Mouse (Mus musculus) intestine, embryonic 16.5 days (tissue): Measurements from ENCODE around the gene Wdr34. TPM values are rescaled to one million over a fixed set of nuclear protein-coding genes. Genes with fewer than 3 reads are reported as not detected.

ENCODE experiments used
- ATAC-seq: fragments of 200-750 bp; cut with Nextera tagmentation; 2 replicates; pipeline ENCODE4 v1.8.0; 2017; ENCODE audit warnings: moderate TSS enrichment, moderate library complexity
- H3K27ac ChIP-seq: fragments of 300-500 bp; sonication (generic); 2 replicates; pipeline ENCODE4 v1.5.1; 2014; ENCODE audit warnings: mild to moderate bottlenecking, low read length
- H3K27me3 ChIP-seq: fragments of 300-500 bp; sonication (generic); replicated peaks from 2 replicates; pipeline ENCODE4 v1.6.1; 2014; ENCODE audit warnings: low read length, control low read depth, mixed read lengths; ENCODE audit not compliant: control insufficient read depth, insufficient read depth
- H3K36me3 ChIP-seq: fragments of 300-500 bp; sonication (generic); 2 replicates; pipeline ENCODE4 v1.6.1; 2014; ENCODE audit warnings: low read length, control low read depth; ENCODE audit not compliant: control insufficient read depth, insufficient read depth
- H3K4me1 ChIP-seq: fragments of 300-500 bp; sonication (generic); 2 replicates; pipeline ENCODE4 v1.6.1; 2014; ENCODE audit warnings: low read length, control low read depth, mixed read lengths; ENCODE audit not compliant: control insufficient read depth, insufficient read depth
- H3K4me2 ChIP-seq: fragments of 300-500 bp; sonication (generic); 2 replicates; pipeline ENCODE4 v1.6.1; 2014; ENCODE audit warnings: low read depth, low read length, control low read depth
- H3K4me3 ChIP-seq: fragments of 300-500 bp; sonication (generic); 2 replicates; pipeline ENCODE4 v1.5.1; 2014; ENCODE audit warnings: mild to moderate bottlenecking, low read length
- H3K9ac ChIP-seq: fragments of 300-500 bp; sonication (generic); 2 replicates; pipeline ENCODE4 v1.6.1; 2014; ENCODE audit warnings: low read depth, low read length
- H3K9me3 ChIP-seq: fragments of 300-500 bp; sonication (generic); 2 replicates; pipeline ENCODE4 v1.6.1; 2016; ENCODE audit warnings: low read length, control low read depth; ENCODE audit not compliant: control insufficient read depth
- WGBS: fragments of 180-500 bp; shearing (Covaris S2); extraction: QIAGEN DNeasy Blood & Tissue Kit; methylation state at CpG from one replicate; pipeline ENCODE4 v1.1.7; 2014; 5-methylcytosine and 5-hydroxymethylcytosine counted together
- polyA plus RNA-seq: library from polyadenylated mRNA; unstranded; fragments of >200 nt; fragmentation: Nextera tagmentation; extraction: Ambion mirVana; gene quantifications from 2 replicates; pipeline ENCODE4 v1.2.1, GENCODE M21; 2015

Gene Wdr34
- polyA plus RNA-seq, 1 experiment from 2014 or later, result 21.9 TPM

DNA sequence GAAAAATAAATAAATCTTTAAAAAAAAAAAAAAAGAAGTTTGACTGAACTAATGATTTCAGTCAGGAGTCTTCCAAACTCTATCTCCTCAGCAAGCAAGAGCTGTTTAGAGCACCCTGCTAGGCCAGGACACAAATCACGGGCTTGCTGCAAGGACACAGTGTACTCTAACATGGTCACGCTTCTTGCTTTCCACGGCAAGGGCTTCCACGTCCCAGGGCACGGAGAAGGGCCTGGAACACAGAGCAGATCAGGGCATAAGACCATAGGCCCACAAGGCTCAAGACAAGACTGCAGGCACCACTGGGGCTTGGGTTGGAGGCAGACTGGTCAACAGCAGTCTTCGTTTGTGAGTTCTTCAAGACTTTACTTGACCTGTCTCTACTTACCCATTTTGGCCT lies 1.6 kb downstream of the Wdr34 start:
- 96% methylated on average over 6 of the region's 6 CpGs for WGBS
- ATAC-seq, result no peak

DNA sequence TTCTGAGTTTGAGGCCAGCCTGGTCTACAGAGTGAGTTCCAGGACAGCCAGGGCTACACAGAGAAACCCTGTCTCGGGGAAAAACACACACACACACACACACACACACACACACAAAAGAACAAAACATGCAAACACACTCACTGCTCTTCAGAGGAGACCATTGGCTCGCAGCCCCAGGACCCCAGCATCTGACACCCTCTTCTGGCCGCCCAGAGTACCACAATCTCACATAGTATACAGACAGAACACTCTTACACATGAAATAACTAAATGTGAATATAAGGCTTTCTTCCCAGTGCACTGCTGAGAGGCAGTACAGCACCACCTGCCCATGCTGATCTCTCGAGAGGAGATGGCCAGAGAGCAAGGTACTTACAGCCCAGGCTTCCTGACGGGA lies 4.1 kb downstream of the Wdr34 start:
- Histone ChIP-seq H3K4me2 (no peak overlapping the region), H3K4me3 (no peak overlapping the region), H3K9me3 (no peaks in the 10 kb centered on the region), H3K27me3 (no peaks in the 10 kb centered on the region), H3K4me1 (no peaks in the 10 kb centered on the region), H3K36me3 (no peaks in the 10 kb centered on the region), H3K9ac (no peak overlapping the region), H3K27ac (no peak overlapping the region)
- no peak for ATAC-seq
- WGBS, result 82% methylated on average over 5 of the region's 5 CpGs

More for the DNA sequence above, 1.6 kb downstream of the Wdr34 start:
- Histone ChIP-seq H3K4me2 (no peak overlapping the region), H3K27ac (no peak overlapping the region), H3K27me3 (no peaks in the 10 kb centered on the region; the same call in 1 of the 2 replicates), H3K9ac (no peak overlapping the region), H3K4me1 (no peaks in the 10 kb centered on the region), H3K9me3 (no peaks in the 10 kb centered on the region), H3K4me3 (no peak overlapping the region), H3K36me3 (no peaks in the 10 kb centered on the region)

DNA sequence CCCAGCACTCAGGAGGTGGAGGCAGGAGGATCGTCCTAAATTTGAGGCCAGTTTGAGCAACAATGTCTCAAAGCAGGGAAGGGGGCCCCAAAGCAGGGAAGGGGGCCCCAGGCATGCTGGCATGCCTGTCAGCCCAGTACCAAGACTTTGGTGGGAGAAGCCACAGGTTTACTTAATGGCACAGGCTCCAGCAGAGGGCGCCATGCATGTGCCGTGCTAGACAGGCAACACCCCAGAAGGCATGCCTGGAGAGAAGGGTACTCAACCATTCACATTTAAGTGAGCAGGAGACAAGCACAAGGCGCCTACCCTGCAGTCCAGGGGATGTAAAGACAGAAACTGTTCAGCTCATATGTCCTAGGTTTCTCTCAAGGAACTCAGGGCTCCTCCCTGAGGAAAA lies 6.2 kb downstream of the Wdr34 start:
- ATAC-seq, result peak; percentile 49; the same call in 1 of the 2 replicates
- WGBS, result 11% methylated on average over 4 of the region's 4 CpGs
- Histone ChIP-seq H3K27ac (no peak overlapping the region), H3K9me3 (no peaks in the 10 kb centered on the region), H3K4me2 (no peak overlapping the region), H3K4me1 (no peaks in the 10 kb centered on the region), H3K36me3 (no peaks in the 10 kb centered on the region), H3K9ac (peak overlapping the region; percentile 35; the same call in 1 of the 2 replicates), H3K27me3 (no peaks in the 10 kb centered on the region), H3K4me3 (no peak overlapping the region)

DNA sequence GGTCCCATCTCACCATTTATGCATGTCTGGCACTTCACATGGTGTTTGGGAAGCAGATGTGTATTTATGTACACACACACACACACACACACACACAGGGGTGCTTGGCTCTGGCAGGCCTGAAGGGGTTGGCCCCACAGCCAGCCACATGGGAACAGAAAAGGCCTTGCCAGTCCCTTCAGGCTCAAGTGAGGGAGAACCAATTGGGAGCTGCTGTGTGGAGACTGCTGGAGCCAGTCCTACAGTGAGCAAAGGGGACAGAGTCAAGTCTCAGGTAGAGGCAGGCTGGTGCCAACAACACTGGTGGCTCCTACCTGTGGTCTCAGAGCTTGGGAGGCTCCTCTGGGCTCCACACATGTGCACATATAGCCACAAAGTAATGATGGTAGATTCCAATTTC lies 9.0 kb downstream of the Wdr34 start:
- Histone ChIP-seq H3K9me3 (no peaks in the 10 kb centered on the region), H3K4me1 (no peaks in the 10 kb centered on the region), H3K4me2 (no peak overlapping the region), H3K27ac (no peak overlapping the region), H3K27me3 (no peaks in the 10 kb centered on the region), H3K4me3 (no peak overlapping the region), H3K36me3 (no peaks in the 10 kb centered on the region), H3K9ac (no peak overlapping the region)
- no peak for ATAC-seq

DNA sequence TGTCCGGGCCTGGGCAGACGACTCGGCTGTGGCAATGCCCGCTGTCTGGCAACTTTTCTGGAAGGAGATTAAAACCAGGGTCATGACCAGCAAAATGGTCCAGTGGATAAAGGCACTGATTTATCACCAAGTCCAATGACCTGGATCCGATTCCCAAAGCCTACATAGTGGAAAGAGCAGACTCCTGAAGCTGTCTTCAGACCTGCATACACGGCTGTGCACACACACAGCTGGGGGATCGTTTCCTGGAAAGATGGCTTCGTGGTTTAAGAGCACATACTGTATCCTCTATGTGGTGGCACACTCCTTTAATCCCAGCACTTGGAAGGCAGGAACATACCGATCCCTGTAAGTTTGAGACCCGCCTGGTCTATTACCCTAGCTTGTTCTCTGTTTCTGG lies 10.3 kb downstream of the Wdr34 start:
- H3K9me3 ChIP-seq, result no peaks in the 10 kb centered on the region
- no peaks in the 10 kb centered on the region for H3K4me1 ChIP-seq
- H3K4me3 ChIP-seq, result no peak overlapping the region
- H3K27ac ChIP-seq, result no peak overlapping the region
- no peak overlapping the region for H3K4me2 ChIP-seq
- H3K27me3 ChIP-seq, result no peaks in the 10 kb centered on the region
- H3K36me3 ChIP-seq, result no peaks in the 10 kb centered on the region
- no peak overlapping the region for H3K9ac ChIP-seq
- 97% methylated on average over 10 of the region's 10 CpGs for WGBS
- no peak for ATAC-seq

DNA sequence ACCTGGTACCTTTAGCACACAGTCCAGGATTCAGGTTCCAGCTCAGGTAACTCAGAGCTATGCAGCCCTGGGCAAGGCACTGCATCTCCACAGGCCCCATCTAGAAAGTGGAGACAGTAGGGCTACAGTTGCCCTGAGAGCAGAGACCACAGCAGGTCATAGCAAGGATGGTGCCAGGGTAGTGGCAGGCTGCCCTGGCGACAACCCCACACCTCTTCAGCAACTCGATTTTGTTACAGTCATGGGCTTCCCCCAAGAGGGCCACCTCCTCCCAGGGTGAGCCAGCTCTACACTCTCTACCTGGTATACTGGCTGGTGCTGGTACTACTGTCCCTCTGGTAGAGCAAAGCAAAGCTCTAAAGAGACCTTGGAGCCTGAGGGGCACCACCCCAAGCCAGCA lies 10.9 kb downstream of the Wdr34 start:
- Histone ChIP-seq H3K4me1 (no peaks in the 10 kb centered on the region), H3K9me3 (no peaks in the 10 kb centered on the region), H3K9ac (no peak overlapping the region), H3K27ac (no peak overlapping the region), H3K27me3 (no peaks in the 10 kb centered on the region), H3K36me3 (no peaks in the 10 kb centered on the region), H3K4me3 (no peak overlapping the region), H3K4me2 (no peak overlapping the region)
- 87% methylated on average over 2 of the region's 2 CpGs for WGBS
- ATAC-seq, result no peak

DNA sequence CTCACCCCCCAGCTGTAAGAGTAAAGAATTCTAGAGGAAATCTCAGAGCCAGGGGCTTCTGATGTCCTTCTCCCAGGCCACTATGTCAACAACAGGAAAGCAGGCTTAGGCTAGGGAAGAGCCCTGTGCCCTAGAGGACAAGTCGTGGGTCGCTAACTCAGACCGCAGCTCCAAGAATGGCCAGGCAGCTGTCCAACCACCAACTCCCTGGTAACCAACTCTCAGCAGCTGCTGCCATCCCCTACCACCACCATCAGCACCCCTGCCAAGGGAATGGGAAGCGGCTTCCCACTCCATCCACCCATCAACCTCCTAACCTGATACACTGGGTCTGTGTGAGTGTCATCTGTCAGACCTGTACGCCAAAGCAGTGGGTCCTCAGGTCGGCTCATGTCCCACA lies 15.7 kb downstream of the Wdr34 start:
- Histone ChIP-seq H3K27me3 (no peaks in the 10 kb centered on the region), H3K36me3 (peaks cover 27% of the 10 kb centered on the region), H3K4me2 (no peak overlapping the region), H3K9ac (no peak overlapping the region), H3K4me3 (no peak overlapping the region), H3K4me1 (no peaks in the 10 kb centered on the region), H3K9me3 (no peaks in the 10 kb centered on the region), H3K27ac (no peak overlapping the region)
- ATAC-seq, result no peak
- WGBS, result 70% methylated on average over 6 of the region's 6 CpGs

DNA sequence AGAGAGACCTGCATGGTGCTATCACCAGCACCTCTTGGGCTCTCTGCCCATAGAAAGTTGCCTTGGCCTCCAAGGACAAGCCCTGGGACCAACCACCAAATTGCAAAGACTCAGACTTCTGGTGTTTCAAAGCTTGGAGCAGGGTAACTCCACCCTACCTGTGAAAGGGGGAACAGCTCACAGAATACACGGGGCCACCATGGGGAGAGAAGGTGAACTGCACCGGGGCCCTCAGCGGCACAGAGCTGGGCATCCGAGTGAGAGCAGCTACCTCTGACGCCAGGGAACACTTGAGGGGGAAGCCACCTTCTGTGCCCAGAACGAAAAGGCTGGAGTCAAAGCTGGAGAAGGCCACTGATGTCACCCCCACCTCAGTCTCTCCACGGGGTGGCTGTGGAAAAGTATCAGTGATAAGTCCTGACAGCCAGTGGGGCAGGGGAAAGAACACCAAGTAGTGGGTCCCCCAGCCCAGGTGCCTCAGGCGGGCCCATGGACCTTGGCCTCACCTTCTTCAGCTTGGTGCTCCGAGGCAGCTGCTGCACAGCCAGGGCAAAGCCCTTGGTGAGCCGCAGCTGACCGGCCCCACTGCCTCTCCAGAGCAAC lies 16.3 kb downstream of the Wdr34 start:
- no peak overlapping the region for H3K4me2 ChIP-seq
- ATAC-seq, result no peak
- no peaks in the 10 kb centered on the region for H3K4me1 ChIP-seq
- peaks cover 31% of the 10 kb centered on the region for H3K36me3 ChIP-seq
- 64% methylated on average over 11 of the region's 11 CpGs for WGBS
- H3K27me3 ChIP-seq, result no peaks in the 10 kb centered on the region
- H3K27ac ChIP-seq, result no peak overlapping the region
- no peaks in the 10 kb centered on the region for H3K9me3 ChIP-seq
- no peak overlapping the region for H3K4me3 ChIP-seq
- no peak overlapping the region for H3K9ac ChIP-seq

DNA sequence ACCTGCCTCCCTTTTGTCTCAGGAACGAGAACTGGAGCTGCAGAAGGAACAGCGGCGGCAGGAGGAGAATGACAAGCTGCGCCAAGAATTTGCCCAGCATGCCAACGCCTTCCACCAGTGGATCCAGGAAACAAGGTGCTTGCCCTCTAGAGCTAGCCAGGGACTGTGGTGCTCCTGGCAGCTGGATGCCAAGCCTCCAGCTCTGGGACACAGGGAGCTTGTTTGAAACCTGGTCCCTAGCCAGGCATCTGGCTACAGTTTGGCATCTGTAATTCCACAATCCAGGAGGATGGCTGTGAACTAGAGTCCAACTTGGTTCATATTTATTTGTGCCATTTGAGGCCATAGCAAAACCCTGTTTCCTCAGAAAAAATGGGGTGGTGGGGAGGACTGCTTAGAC lies 21.7 kb downstream of the Wdr34 start:
- no peak overlapping the region for H3K4me2 ChIP-seq
- H3K27ac ChIP-seq, result no peak overlapping the region
- H3K4me1 ChIP-seq, result no peaks in the 10 kb centered on the region
- no peak for ATAC-seq
- H3K4me3 ChIP-seq, result no peak overlapping the region
- H3K27me3 ChIP-seq, result no peaks in the 10 kb centered on the region
- no peak overlapping the region for H3K9ac ChIP-seq
- H3K36me3 ChIP-seq, result peaks cover 62% of the 10 kb centered on the region
- no peaks in the 10 kb centered on the region for H3K9me3 ChIP-seq
- WGBS, result over 99% methylated on average over 5 of the region's 5 CpGs

DNA sequence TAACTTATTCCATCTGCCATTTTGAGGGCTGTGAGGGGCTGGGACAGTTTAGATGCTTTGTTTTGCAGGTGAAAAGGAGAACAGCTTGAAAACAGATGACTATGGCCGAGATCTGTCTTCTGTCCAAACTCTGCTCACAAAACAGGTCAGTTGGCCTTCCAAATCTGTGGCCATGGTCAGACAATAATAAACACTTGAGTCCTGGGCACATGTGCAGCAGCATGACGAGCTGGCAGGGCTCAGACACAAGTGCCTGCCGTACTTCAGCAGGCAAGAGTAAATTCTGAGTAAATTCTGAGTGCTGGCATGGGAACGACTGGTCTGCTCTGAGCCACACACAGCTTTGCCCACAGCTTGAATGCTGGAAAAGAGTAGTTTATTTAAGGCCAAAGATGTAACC lies 23.2 kb downstream of the Wdr34 start:
- Histone ChIP-seq H3K27me3 (no peaks in the 10 kb centered on the region), H3K4me3 (no peak overlapping the region), H3K9ac (no peak overlapping the region), H3K9me3 (no peaks in the 10 kb centered on the region), H3K27ac (no peak overlapping the region), H3K4me2 (no peak overlapping the region), H3K36me3 (peaks cover 66% of the 10 kb centered on the region), H3K4me1 (no peaks in the 10 kb centered on the region)
- 81% methylated on average over 4 of the region's 4 CpGs for WGBS
- ATAC-seq, result no peak
